In genomic region chr2:120244679-120245420, GRCm38 (mm10) we compare ENCODE assay signal across 9 mouse cellular contexts. TPM values are rescaled to one million over a fixed set of nuclear protein-coding genes. Genes with fewer than 3 reads are reported as not detected.
DNase-seq lines count a peak whose midpoint lies in the region; ATAC-seq and TF ChIP-seq lines count a peak whose summit lies in the region.
"Had no signal": no experiment of that assay in that cellular context is flagged by ENCODE, and none has a peak within 500 bp of the region (broad histone marks: within the 10 kb centered on the region; RNA-seq: fewer than 3 reads in every experiment).

Gene Pla2g4e, minus strand, starts transcription at chr2:120245335.

- DNase-seq in lung, postnatal 0 days (ENCODE audit: low spot score), result peak; percentile 13
- DNase-seq in lung, postnatal 14 days, result no peak
- DNase-seq in embryonic facial prominence, embryonic 10.5 days (ENCODE audit: low spot score), result peak; percentile 63
- peak in 1 of 2 experiments; percentile 39 for DNase-seq in left cerebral cortex, adult 8-10 months (ENCODE audit: low spot score in 2 of 2)
- DNase-seq in ovary, adult 18-20 months (ENCODE audit: low spot score), result no peak
- DNase-seq in testis, postnatal 14 days (ENCODE audit: low spot score), result no peak

- no peak within 1 kb of the TSS for H3K27ac ChIP-seq in lung, postnatal 0 days (ENCODE audit: low read length)
- H3K27ac ChIP-seq in embryonic facial prominence, embryonic 10.5 days (replicated peaks), result no peak within 1 kb of the TSS; the same call in 1 of the 2 replicates
- H3K27ac ChIP-seq in heart, embryonic 11.5 days (ENCODE audit: low read depth, low read length), result 0 out of 2 replicates have a peak within 1 kb of the TSS, but pooled peaks have one; percentile 42
- peak within 1 kb of the TSS; percentile 91 for H3K27ac ChIP-seq in midbrain, embryonic 16.5 days (ENCODE audit: low read length)
- H3K27ac ChIP-seq: macrophage had no signal

- no peaks in the 10 kb centered on the region for H3K4me1 ChIP-seq in lung, postnatal 0 days (ENCODE audit: insufficient read depth, low read depth, low read length)
- H3K4me1 ChIP-seq in embryonic facial prominence, embryonic 10.5 days, result peaks cover 11% of the 10 kb centered on the region
- H3K4me1 ChIP-seq in heart, embryonic 11.5 days (ENCODE audit: control insufficient read depth, insufficient read depth, low read length), result peaks cover 3% of the 10 kb centered on the region; the same call in 1 of the 2 replicates
- H3K4me1 ChIP-seq in midbrain, embryonic 16.5 days (ENCODE audit: control insufficient read depth, insufficient read depth, low read length), result peaks cover 11% of the 10 kb centered on the region; the same call in 1 of the 2 replicates

- H3K4me3 ChIP-seq in lung, postnatal 0 days (ENCODE audit: low read depth, low read length), result peak within 1 kb of the TSS; percentile 3; the same call in 1 of the 2 replicates
- H3K4me3 ChIP-seq in embryonic facial prominence, embryonic 10.5 days, result peak within 1 kb of the TSS; percentile 59
- H3K4me3 ChIP-seq in heart, embryonic 11.5 days (ENCODE audit: low read depth, low read length), result peak within 1 kb of the TSS; percentile 45
- H3K4me3 ChIP-seq in midbrain, embryonic 16.5 days (ENCODE audit: low read depth, low read length), result peak within 1 kb of the TSS; percentile 51

- H3K9me3 ChIP-seq in lung, postnatal 0 days (ENCODE audit: low read length), result no peaks in the 10 kb centered on the region
- no peaks in the 10 kb centered on the region for H3K9me3 ChIP-seq in embryonic facial prominence, embryonic 10.5 days
- H3K9me3 ChIP-seq in heart, embryonic 11.5 days (replicated peaks; ENCODE audit: control insufficient read depth, low read length), result no peaks in the 10 kb centered on the region
- no peaks in the 10 kb centered on the region for H3K9me3 ChIP-seq in midbrain, embryonic 16.5 days (replicated peaks; ENCODE audit: control insufficient read depth, low read length, poor library complexity, severe bottlenecking)

- no peaks in the 10 kb centered on the region for H3K27me3 ChIP-seq in lung, postnatal 0 days (replicated peaks; ENCODE audit: insufficient read depth, low read length)
- H3K27me3 ChIP-seq in embryonic facial prominence, embryonic 10.5 days (replicated peaks; ENCODE audit: low read depth, poor library complexity, severe bottlenecking), result peaks cover 40% of the 10 kb centered on the region
- peaks cover 4% of the 10 kb centered on the region; the same call in 1 of the 2 replicates for H3K27me3 ChIP-seq in heart, embryonic 11.5 days (ENCODE audit: control insufficient read depth, insufficient read depth, low read length)
- no peaks in the 10 kb centered on the region for H3K27me3 ChIP-seq in midbrain, embryonic 16.5 days (ENCODE audit: control insufficient read depth, insufficient read depth, low read depth, low read length)

- H3K9ac ChIP-seq in lung, postnatal 0 days (replicated peaks; ENCODE audit: low read depth), result no peak within 1 kb of the TSS
- peak within 1 kb of the TSS; percentile 67 for H3K9ac ChIP-seq in heart, embryonic 11.5 days (ENCODE audit: low read depth, low read length)
- H3K9ac ChIP-seq in midbrain, embryonic 16.5 days (ENCODE audit: low read depth, low read length), result peak within 1 kb of the TSS; percentile 74

- no peak for TF ChIP-seq EP300 in lung, postnatal 0 days (IDR thresholded peaks at IDR 0.05)

- TF ChIP-seq CTCF in lung, postnatal 0 days (IDR thresholded peaks at IDR 0.05), result no peak

- ATAC-seq in lung, postnatal 0 days, result no peak
- ATAC-seq in heart, embryonic 11.5 days (replicated peaks; ENCODE audit: insufficient number of reproducible peaks, low FRiP score, low TSS enrichment), result no peak
- peak; percentile 95 for ATAC-seq in midbrain, embryonic 16.5 days

- 6% methylated on average over 27 of the region's 27 CpGs for WGBS in lung, postnatal 0 days
- WGBS in embryonic facial prominence, embryonic 10.5 days, result 3% methylated on average over 27 of the region's 27 CpGs
- 3% methylated on average over 27 of the region's 27 CpGs for WGBS in heart, embryonic 11.5 days (ENCODE audit: insufficient replicate concordance)
- WGBS in midbrain, embryonic 16.5 days, result 4% methylated on average over 27 of the region's 27 CpGs

- peak within 1 kb of the TSS; percentile 56 for H3K4me2 ChIP-seq in lung, postnatal 0 days (replicated peaks; ENCODE audit: low read depth, low read length)
- H3K4me2 ChIP-seq in heart, embryonic 11.5 days, result peak within 1 kb of the TSS; percentile 75
- H3K4me2 ChIP-seq in midbrain, embryonic 16.5 days (ENCODE audit: low read length), result peak within 1 kb of the TSS; percentile 79

- H3K36me3 ChIP-seq in lung, postnatal 0 days (ENCODE audit: insufficient read depth, low read length), result no peaks in the 10 kb centered on the region
- no peaks in the 10 kb centered on the region for H3K36me3 ChIP-seq in embryonic facial prominence, embryonic 10.5 days (replicated peaks)
- no peaks in the 10 kb centered on the region for H3K36me3 ChIP-seq in heart, embryonic 11.5 days (ENCODE audit: control insufficient read depth, insufficient read depth, low read length)
- H3K36me3 ChIP-seq in midbrain, embryonic 16.5 days (ENCODE audit: control insufficient read depth, insufficient read depth, low read length), result no peaks in the 10 kb centered on the region

RNA-seq across cellular contexts. Expression of gene Pla2g4e, which starts in this region (rescaled TPM):
- 0.13 TPM in 1 of 2 replicates, not detected in the other for polyA plus RNA-seq in lung, postnatal 0 days (2015; fragmentation: Nextera tagmentation; extraction: Ambion mirVana)
- polyA plus RNA-seq in embryonic facial prominence, embryonic 10.5 days (2016; fragmentation: Nextera tagmentation; extraction: Ambion mirVana), result not detected in 2 replicates
- 0.49 and 0.62 TPM in 2 replicates for polyA plus RNA-seq in heart, embryonic 11.5 days (2014; fragmentation: Nextera tagmentation; extraction: Ambion mirVana)
- total RNA-seq in left cerebral cortex, adult 8-10 months (2022), result 10 to 100 TPM; 21.3 to 26.6 (median 22.6) TPM
- 5.7 and 6.7 TPM in 2 replicates for polyA plus RNA-seq in midbrain, embryonic 16.5 days (2015; fragmentation: Nextera tagmentation; extraction: Ambion mirVana)
- polyA plus RNA-seq: macrophage had no signal

Comparison
In these comparisons a context has a peak if more than half of its experiments do, and no peak if none do; other contexts are left out.
1. Peak in DNase-seq, H3K4me3 ChIP-seq and H3K4me2 ChIP-seq in lung, postnatal 0 days; RNA of the gene not detected or under 1 TPM.
2. Peak in DNase-seq and H3K4me3 ChIP-seq in embryonic facial prominence, embryonic 10.5 days; RNA of the gene not detected or under 1 TPM.
3. H3K27ac ChIP-seq: peak in heart, embryonic 11.5 days (single experiment) and midbrain, embryonic 16.5 days (single experiment); none in lung, postnatal 0 days (single experiment) and embryonic facial prominence, embryonic 10.5 days (single experiment).
4. H3K4me3 ChIP-seq: peak in every context shown above with its lines; median percentile 59 in embryonic facial prominence, embryonic 10.5 days; 51 in midbrain, embryonic 16.5 days; 45 in heart, embryonic 11.5 days; 3 in lung, postnatal 0 days.
5. Peak in every context shown above with its lines, with median percentiles within 50 percentile points of each other: H3K4me2 ChIP-seq.